Mouse (Mus musculus): ENCODE results near the gene Pecr.
"Not testable (repeated sequence)": the region's sequence is repeated elsewhere in the genome, so short reads cannot be mapped to it uniquely, and the experiment has no call there.

Pecr gene

GRCm38 (mm10) chr1:72237007-72237775, 46.9 kb downstream of the Pecr start:
- DNase-seq (ENCODE audit: low read depth, low spot score) = no peak

DNA sequence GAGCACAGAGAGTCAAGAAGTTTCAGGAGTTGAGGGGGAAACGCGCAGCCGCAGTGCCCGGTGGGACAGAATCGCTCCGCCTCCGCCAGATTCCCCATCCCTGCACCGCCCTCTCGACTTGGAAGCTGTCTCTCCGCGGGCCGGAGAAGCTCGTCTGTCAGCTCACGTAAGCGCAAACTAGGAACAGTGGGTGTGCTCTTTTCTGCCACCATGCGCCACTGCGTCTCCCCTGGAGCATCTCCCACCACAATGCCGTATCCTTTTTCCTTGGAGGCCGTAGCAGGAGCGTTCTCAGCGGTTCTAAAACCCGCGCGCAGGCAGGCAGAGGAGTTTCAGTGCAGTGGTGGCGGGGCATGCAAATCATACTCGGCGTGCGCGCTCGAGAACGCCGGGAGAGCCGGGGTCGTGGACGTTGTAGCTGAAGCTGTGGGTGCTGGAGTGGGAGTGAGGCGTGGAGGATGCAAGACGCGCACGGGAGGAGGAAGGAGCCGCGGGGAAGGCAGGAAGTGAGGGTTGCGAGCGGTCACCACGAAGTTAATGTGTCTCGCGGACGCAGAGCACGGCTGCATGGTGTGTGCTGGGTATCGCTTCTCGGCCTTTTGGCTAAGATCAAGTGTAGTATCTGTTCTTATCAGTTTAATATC, 47.6 kb downstream of the Pecr start:
- DNase-seq (ENCODE audit: low read depth, low spot score) = peak; percentile 66

GRCm38 (mm10) chr1:72232592-72232991, 51.5 kb downstream of the Pecr start:
- DNase-seq (ENCODE audit: low read depth, low spot score) = not testable (repeated sequence)

GRCm38 (mm10) chr1:72228974-72229373, 55.1 kb downstream of the Pecr start:
- DNase-seq (ENCODE audit: low read depth, low spot score) = no peak

DNA sequence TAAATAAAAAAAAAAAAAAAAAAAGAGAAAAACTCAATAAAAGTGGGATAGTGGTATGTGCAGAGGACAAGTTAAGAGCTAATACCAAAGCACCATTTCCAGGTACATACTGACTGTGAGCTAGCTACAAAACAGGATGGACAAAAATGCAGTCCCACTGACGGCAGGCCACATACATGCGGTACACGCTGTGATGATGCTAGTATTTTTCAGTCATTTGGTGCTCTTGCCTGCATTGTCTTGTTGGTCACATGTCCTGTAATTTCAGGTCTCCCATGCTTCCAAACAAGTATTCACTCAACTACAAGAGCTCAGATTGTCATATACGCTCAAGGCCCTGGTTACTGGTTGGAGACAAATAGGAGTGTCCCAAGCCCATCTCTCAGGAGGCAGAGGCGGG, 56.6 kb downstream of the Pecr start:
- no peak for DNase-seq (ENCODE audit: low read depth, low spot score)

DNA sequence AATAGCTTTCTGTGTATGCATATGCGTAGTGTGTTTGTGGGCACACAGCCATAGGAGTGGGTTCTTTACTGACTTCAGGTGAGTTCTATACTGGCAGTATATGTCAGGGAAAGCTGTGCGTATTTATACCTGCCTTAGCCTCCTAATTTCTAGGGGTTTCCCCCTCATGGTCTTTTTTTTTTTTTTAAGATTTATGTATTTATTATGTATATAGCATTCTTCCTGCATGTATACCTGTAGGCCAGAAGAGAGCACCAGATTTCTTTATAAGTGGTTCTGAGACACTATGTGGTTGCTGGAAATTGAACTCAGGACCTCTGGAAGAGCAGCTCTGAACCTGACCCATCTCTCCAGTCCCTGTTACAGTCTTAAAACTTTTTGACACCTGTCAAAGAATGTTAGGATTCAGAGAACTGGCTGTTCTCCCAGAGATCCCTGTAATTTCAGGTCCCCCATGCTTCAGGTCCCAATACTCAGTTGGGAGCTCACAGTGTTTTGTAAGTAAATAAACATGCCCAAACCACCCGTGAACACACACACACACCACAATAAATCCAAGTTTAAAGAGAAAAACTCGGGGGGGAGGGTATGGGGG, 57.1 kb downstream of the Pecr start:
- DNase-seq (ENCODE audit: low read depth, low spot score) = no peak

GRCm38 (mm10) chr1:72226172-72226886, 57.8 kb downstream of the Pecr start:
- peak; percentile 76 for DNase-seq (ENCODE audit: low read depth, low spot score)

- peak; percentile 80 for DNase-seq (ENCODE audit: low read depth, low spot score)
Measured at GRCm38 (mm10) chr1:72225720-72226171, 58.4 kb downstream of the Pecr start.

- DNase-seq (ENCODE audit: low read depth, low spot score) = no peak
Measured at GRCm38 (mm10) chr1:72225054-72225718, 58.9 kb downstream of the Pecr start.

- DNase-seq (ENCODE audit: low read depth, low spot score) = no peak
Measured at GRCm38 (mm10) chr1:72220008-72220407, 64.1 kb downstream of the Pecr start.

DNA sequence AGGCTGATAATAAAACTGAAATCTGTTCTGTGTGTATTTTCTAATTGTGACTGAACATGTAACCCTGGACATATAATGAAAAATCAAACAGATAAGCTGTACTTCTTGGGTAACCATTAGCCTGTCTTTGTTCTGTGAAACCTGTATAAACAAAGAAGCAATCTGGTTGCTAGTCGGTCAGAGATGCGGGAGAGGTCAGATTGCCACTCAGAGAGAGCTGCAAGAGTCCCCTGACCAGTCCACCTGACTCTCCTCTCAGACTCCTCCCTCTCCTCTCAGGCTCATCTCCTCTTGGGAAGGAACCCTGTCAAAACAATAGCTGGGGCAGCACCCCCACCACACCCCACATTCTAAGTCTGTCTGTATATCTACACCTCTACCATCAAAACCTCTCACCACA, 65.0 kb downstream of the Pecr start:
- DNase-seq (ENCODE audit: low read depth, low spot score) = no peak

- no peak for DNase-seq (ENCODE audit: low read depth, low spot score)
Measured at GRCm38 (mm10) chr1:72218626-72219025, 65.5 kb downstream of the Pecr start.

GRCm38 (mm10) chr1:72216761-72217160, 67.4 kb downstream of the Pecr start:
- DNase-seq (ENCODE audit: low read depth, low spot score) = no peak

- no peak for DNase-seq (ENCODE audit: low read depth, low spot score)
Measured at GRCm38 (mm10) chr1:72215174-72215573, 68.9 kb downstream of the Pecr start.

- peak; percentile 95 for DNase-seq (ENCODE audit: low read depth, low spot score)
Measured at GRCm38 (mm10) chr1:72214470-72214961, 69.6 kb downstream of the Pecr start.

DNA sequence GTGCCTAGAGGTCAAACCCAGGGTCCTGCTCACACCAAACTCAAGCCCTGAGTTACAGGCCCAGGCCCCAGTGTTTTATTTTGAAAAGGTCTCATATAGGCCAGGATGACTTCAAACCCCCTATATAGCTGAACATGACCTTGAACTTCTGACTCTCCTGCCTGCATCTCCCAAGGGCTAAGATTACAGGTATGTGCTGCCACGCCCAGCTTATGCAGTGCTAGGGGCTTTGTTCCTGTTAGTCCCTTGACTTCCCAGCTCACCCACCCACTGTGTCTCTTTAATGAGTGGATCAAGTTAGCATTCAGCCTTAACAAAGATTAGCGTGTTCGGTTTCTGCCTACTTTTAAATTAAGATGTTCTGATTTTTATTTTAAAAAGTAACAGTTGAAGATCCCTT, 70.2 kb downstream of the Pecr start:
- no peak for DNase-seq (ENCODE audit: low read depth, low spot score)

- DNase-seq (ENCODE audit: low read depth, low spot score) = peak; percentile 74
Measured at GRCm38 (mm10) chr1:72211701-72212699, 72.1 kb downstream of the Pecr start, which contains the start of gene Mreg. Gene Mreg (minus strand): TSS chr1:72212307.

DNA sequence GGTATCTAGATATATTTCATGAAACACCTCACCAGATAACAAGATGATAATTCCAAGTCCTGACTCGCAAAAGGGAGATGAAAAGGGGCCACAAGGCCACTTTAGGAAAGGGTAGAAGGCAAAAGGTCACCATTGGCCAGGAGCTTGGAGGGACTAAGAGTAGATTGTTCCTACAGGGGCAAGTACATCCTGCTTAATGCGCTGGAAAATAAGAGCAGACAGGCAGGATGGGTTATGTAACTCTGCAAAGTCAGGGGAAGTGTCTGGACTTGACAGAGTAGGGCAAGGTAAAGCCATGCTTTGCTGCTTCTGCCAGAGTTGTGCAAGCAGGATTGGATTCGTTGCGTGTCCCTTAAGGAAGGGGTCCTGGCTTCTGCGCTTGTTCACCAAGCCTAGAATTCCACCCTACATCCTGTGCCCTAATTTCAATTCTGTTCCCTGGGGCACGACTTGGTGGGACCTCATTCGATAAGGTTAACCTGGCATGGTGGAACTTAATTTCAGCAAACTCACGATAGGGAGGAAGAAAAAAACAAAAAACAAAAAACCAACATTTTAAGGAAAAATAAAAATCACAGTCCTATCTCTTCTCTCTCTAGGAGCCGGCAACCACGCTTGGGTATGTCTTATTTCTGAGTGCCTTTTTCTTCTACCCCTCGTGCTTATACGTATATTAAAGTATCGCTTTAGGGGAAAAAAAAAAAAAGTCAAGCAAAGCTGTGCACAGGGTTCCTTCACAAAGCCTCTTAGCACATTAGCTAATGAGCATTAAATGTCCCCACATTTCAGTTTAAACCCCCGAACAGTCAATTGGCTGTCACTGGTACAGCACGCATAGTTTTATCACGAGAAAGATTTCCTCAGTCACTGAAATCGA, 73.1 kb downstream of the Pecr start:
- peak; percentile 79 for DNase-seq (ENCODE audit: low read depth, low spot score)
